Comparison of ENCODE assay signal across 8 mouse cellular contexts in the genomic region with DNA sequence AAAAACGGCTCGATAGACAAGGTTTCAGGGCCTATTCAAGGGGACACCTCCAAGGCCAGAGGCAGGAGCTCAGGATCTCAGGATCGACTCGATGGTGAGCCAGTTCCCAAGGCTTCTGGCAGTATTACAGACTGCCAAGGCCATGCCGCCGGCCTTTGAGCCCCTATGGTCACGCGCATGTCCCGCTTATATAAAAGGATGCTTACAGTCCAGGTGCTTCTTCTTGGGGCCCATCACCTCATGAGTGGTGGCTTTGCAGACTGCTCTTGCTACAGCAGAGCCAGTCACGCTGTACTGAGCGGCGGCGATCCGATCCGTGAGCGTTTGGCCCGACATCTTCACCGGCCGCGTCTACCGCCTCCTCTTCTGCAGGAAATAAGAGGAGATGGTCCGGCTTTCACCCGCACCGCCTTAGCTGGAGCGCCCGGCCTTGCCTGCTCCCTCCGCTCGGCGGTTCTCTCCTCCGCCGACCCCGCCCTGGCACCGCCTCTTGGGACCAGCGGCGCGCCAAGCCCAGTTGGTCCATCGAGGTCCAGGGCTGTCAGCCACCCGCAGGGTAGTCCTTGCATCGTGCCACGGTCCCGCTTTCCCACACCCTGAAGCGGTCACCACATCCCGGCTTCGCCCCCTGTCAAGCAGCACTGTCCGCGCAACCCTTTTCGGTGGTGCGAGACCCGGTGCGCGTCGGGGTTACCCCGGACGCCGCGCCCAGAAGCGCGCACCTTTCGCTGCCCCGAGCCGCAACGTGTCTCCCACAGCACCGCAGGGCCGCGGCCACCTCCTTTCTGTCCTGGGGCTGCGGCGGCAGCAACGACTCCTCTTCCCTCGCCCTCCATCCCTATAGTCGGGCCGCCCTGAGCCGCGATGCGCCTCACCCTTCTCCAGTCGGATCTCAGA. TPM values are rescaled to one million over a fixed set of nuclear protein-coding genes. Genes with fewer than 3 reads are reported as not detected.
DNase-seq lines count a peak whose midpoint lies in the region; ATAC-seq and TF ChIP-seq lines count a peak whose summit lies in the region.

No protein-coding gene starts in this region.

- ATAC-seq in cerebellum, adult (ENCODE audit: insufficient number of reproducible peaks, low FRiP score, low TSS enrichment) = peak; percentile 56
- peak; percentile 27 for ATAC-seq in forebrain, embryonic 14.5 days
- ATAC-seq in intestine, embryonic 16.5 days = peak; percentile 75
- peak; percentile 9 for ATAC-seq in limb, embryonic 12.5 days (ENCODE audit: insufficient number of reproducible peaks, insufficient read depth, low FRiP score, low TSS enrichment, low read depth)

- peak overlapping the region; percentile 84 for H3K9ac ChIP-seq in forebrain, embryonic 14.5 days (ENCODE audit: low read length)
- peak overlapping the region; percentile 62 for H3K9ac ChIP-seq in intestine, embryonic 16.5 days (ENCODE audit: low read depth, low read length)
- H3K9ac ChIP-seq in limb, embryonic 12.5 days (replicated peaks) = peak overlapping the region; percentile 65

- H3K36me3 ChIP-seq in forebrain, embryonic 14.5 days (ENCODE audit: control insufficient read depth, insufficient read depth, low read length) = no peaks in the 10 kb centered on the region
- H3K36me3 ChIP-seq in intestine, embryonic 16.5 days (ENCODE audit: control insufficient read depth, insufficient read depth, low read length) = no peaks in the 10 kb centered on the region
- H3K36me3 ChIP-seq in limb, embryonic 12.5 days = no peaks in the 10 kb centered on the region

- no peak for TF ChIP-seq CTCF in olfactory bulb, adult 2 months (IDR thresholded peaks at IDR 0.05; ENCODE audit: insufficient read depth, low read depth, low read length)

- H3K9me3 ChIP-seq in forebrain, embryonic 14.5 days (replicated peaks; ENCODE audit: control insufficient read depth, low read length) = no peaks in the 10 kb centered on the region
- no peaks in the 10 kb centered on the region for H3K9me3 ChIP-seq in intestine, embryonic 16.5 days (ENCODE audit: control insufficient read depth, low read length)
- no peaks in the 10 kb centered on the region for H3K9me3 ChIP-seq in limb, embryonic 12.5 days

- peak overlapping the region; percentile 78 for H3K4me3 ChIP-seq in forebrain, embryonic 14.5 days (ENCODE audit: low read depth, low read length)
- H3K4me3 ChIP-seq in intestine, embryonic 16.5 days (ENCODE audit: low read length) = peak overlapping the region; percentile 67
- peak overlapping the region; percentile 75 for H3K4me3 ChIP-seq in limb, embryonic 12.5 days (replicated peaks)
- H3K4me3 ChIP-seq in olfactory bulb, adult 2 months (ENCODE audit: insufficient read depth, low read depth, low read length) = peak overlapping the region; percentile 82

- under 1% methylated on average over 75 of the region's 75 CpGs for WGBS in forebrain, embryonic 14.5 days
- WGBS in intestine, embryonic 16.5 days = 1% methylated on average over 75 of the region's 75 CpGs
- 1% methylated on average over 75 of the region's 75 CpGs for WGBS in limb, embryonic 12.5 days
- 1% methylated on average over 75 of the region's 75 CpGs for WGBS in olfactory bulb, adult 2 months

- TF ChIP-seq POLR2A in olfactory bulb, adult 2 months (IDR thresholded peaks at IDR 0.05; ENCODE audit: insufficient read depth, low read depth, low read length) = no peak

- peak overlapping the region; percentile 80 for H3K4me2 ChIP-seq in forebrain, embryonic 14.5 days (ENCODE audit: low read length)
- peak overlapping the region; percentile 98 for H3K4me2 ChIP-seq in intestine, embryonic 16.5 days (ENCODE audit: low read depth, low read length)
- peak overlapping the region; percentile 97 for H3K4me2 ChIP-seq in limb, embryonic 12.5 days

- H3K27ac ChIP-seq in forebrain, embryonic 14.5 days (ENCODE audit: low read depth, low read length) = peak overlapping the region; percentile 91
- no peak overlapping the region for H3K27ac ChIP-seq in intestine, embryonic 16.5 days (ENCODE audit: low read length)
- H3K27ac ChIP-seq in limb, embryonic 12.5 days = no peak overlapping the region
- peak overlapping the region; percentile 92 for H3K27ac ChIP-seq in olfactory bulb, adult 2 months (ENCODE audit: insufficient read depth, low read depth, low read length)

- 0 out of 2 replicates have a peak, but pooled peaks cover 6% of the 10 kb centered on the region for H3K27me3 ChIP-seq in forebrain, embryonic 14.5 days (replicated peaks; ENCODE audit: control insufficient read depth, insufficient read depth, low read length)
- H3K27me3 ChIP-seq in intestine, embryonic 16.5 days (replicated peaks; ENCODE audit: control insufficient read depth, insufficient read depth, low read length) = peaks cover 38% of the 10 kb centered on the region
- peaks cover 54% of the 10 kb centered on the region for H3K27me3 ChIP-seq in limb, embryonic 12.5 days

- peak; percentile 5 to 29 for DNase-seq in lung, postnatal 4 days
- DNase-seq in lung, adult 18-20 months = no peak
- peak; percentile 48 for DNase-seq in forebrain, embryonic 14.5 days (ENCODE audit: low spot score)
- no peak for DNase-seq in c-Kit-positive CD71-positive TER-119-positive erythroid progenitor cells, embryonic 14.5 days (ENCODE audit: low spot score)

- H3K4me1 ChIP-seq in forebrain, embryonic 14.5 days (ENCODE audit: control insufficient read depth, insufficient read depth, low read length) = no peaks in the 10 kb centered on the region
- peaks cover 6% of the 10 kb centered on the region for H3K4me1 ChIP-seq in intestine, embryonic 16.5 days (ENCODE audit: control insufficient read depth, insufficient read depth, low read length)
- peaks cover 8% of the 10 kb centered on the region for H3K4me1 ChIP-seq in limb, embryonic 12.5 days (replicated peaks)
- no peaks in the 10 kb centered on the region for H3K4me1 ChIP-seq in olfactory bulb, adult 2 months (ENCODE audit: control insufficient read depth, insufficient read depth, low read length)

RNA-seq across cellular contexts. Expression of a gene that starts 1.0 kb away (rescaled TPM):
- 43.1 and 55.1 TPM in 2 replicates for polyA plus RNA-seq in forebrain, embryonic 14.5 days (2014; fragmentation: Nextera tagmentation; extraction: Ambion mirVana)
- 3.6 and 4.7 TPM in 2 replicates for polyA plus RNA-seq in intestine, embryonic 16.5 days (2015; fragmentation: Nextera tagmentation; extraction: Ambion mirVana)
- 5.6 and 5.8 TPM in 2 replicates for polyA plus RNA-seq in limb, embryonic 12.5 days (2016; fragmentation: Nextera tagmentation; extraction: Ambion mirVana)
- polyA plus RNA-seq in olfactory bulb, adult 2 months (2012; ENCODE audit: insufficient read depth, insufficient read length, low replicate concordance, missing spikeins) = 110 and 627 TPM in 2 replicates

Comparison
In these comparisons a context has a peak if more than half of its experiments do, and no peak if none do; other contexts are left out.
1. DNase-seq: peak in lung, postnatal 4 days (2 of 2) and forebrain, embryonic 14.5 days (single experiment); none in lung, adult 18-20 months (0 of 2) and c-Kit-positive CD71-positive TER-119-positive erythroid progenitor cells, embryonic 14.5 days (single experiment).
2. ATAC-seq: peak in every context shown above with its lines; median percentile 75 in intestine, embryonic 16.5 days; 56 in cerebellum, adult; 27 in forebrain, embryonic 14.5 days; 9 in limb, embryonic 12.5 days.
3. H3K27ac ChIP-seq: peak in forebrain, embryonic 14.5 days (single experiment) and olfactory bulb, adult 2 months (single experiment); none in intestine, embryonic 16.5 days (single experiment) and limb, embryonic 12.5 days (single experiment).
4. Peak in every context shown above with its lines, with median percentiles within 50 percentile points of each other: H3K4me2 ChIP-seq, H3K4me3 ChIP-seq and H3K9ac ChIP-seq.